Mouse (Mus musculus): ENCODE data around the gene Rab6b. TPM values are rescaled to one million over a fixed set of nuclear protein-coding genes. Genes with fewer than 3 reads are reported as not detected.

Rab6b gene
- polyA plus RNA-seq (2012; rRNA removed): 66.3 and 82.1 TPM in 2 replicates

GRCm38 (mm10) chr9:103111621-103112470 lies at the start of gene Rab6b:
Gene Rab6b, plus strand, starts transcription at chr9:103111787.

GRCm38 (mm10) chr9:103201561-103202260 lies 90.1 kb downstream of the Rab6b start, which contains the start of gene Srprb:
Gene Srprb, minus strand, starts transcription at chr9:103202137.

GRCm38 (mm10) chr9:103230151-103230951 lies 118.8 kb downstream of the Rab6b start, which contains the start of the genes Gm20425 and Trf:
Gene Gm20425, minus strand, starts transcription at chr9:103230307.
Gene Trf, minus strand, starts transcription at chr9:103230444.

Other genes with a start within 250 kb of the Rab6b start
- gene Slco2a1, start 123.1 kb upstream of the Rab6b start, polyA plus RNA-seq (2012; rRNA removed): 1.1 and 2.4 TPM in 2 replicates
- 52.3 and 55.7 TPM in 2 replicates for gene Srprb, start 90.3 kb downstream of the Rab6b start, polyA plus RNA-seq (2012; rRNA removed)
- gene Gm20425, start 118.5 kb downstream of the Rab6b start, polyA plus RNA-seq (2012; rRNA removed): not detected in 2 replicates
- gene Trf, start 118.7 kb downstream of the Rab6b start, polyA plus RNA-seq (2012; rRNA removed): 12.3 and 14.5 TPM in 2 replicates
- 0.59 and 0.79 TPM in 2 replicates for gene 1300017J02Rik, start 193.3 kb downstream of the Rab6b start, polyA plus RNA-seq (2012; rRNA removed)
- gene Topbp1, start 193.4 kb downstream of the Rab6b start, polyA plus RNA-seq (2012; rRNA removed): 46.2 and 54.2 TPM in 2 replicates

All from central nervous system, embryonic 14 days (tissue).